ENCODE assay signal across 7 mouse cellular contexts in the genomic region with DNA sequence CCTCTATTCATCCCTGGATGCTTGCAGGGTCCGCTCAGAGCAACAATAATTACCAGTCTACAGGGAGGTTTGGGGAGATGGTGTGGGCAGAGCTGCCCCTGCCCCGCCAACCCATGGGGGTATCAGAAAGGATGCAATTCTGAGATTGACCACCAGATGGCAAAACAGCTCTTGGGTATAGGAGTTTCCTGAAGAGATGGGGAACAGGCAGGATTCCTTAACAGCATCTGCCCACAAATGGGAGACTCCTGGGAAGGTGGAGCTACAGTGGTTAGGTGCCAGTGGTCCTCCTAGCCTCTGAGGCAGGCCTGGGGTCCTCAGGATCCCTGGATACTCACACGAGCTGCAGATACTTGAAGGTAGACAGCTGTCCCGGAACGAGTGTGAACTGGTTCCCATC. TPM values are rescaled to one million over a fixed set of nuclear protein-coding genes. Genes with fewer than 3 reads are reported as not detected.
DNase-seq lines count a peak whose midpoint lies in the region; ATAC-seq and TF ChIP-seq lines count a peak whose summit lies in the region.

No protein-coding gene starts in this region.

- H3K9ac ChIP-seq in hindbrain, postnatal 0 days (replicated peaks; ENCODE audit: low read length) = no peak overlapping the region
- no peak overlapping the region for H3K9ac ChIP-seq in lung, postnatal 0 days (replicated peaks; ENCODE audit: low read depth)

- peak; percentile 65 for ATAC-seq in erythroblast, adult 5-6 weeks (replicated peaks; ENCODE audit: low FRiP score, poor library complexity, severe bottlenecking)
- peak; percentile 69 for ATAC-seq in hindbrain, postnatal 0 days
- ATAC-seq in lung, postnatal 0 days = peak; percentile 55

- 45% methylated on average over 5 of the region's 5 CpGs for WGBS in hindbrain, postnatal 0 days
- WGBS in lung, postnatal 0 days = 39% methylated on average over 5 of the region's 5 CpGs

- 0 out of 2 replicates have a peak, but pooled peaks cover 3% of the 10 kb centered on the region for H3K9me3 ChIP-seq in hindbrain, postnatal 0 days (ENCODE audit: low read length)
- H3K9me3 ChIP-seq in lung, postnatal 0 days (ENCODE audit: low read length) = no peaks in the 10 kb centered on the region

- DNase-seq in 3134 (ENCODE audit: extremely low read depth, insufficient read length, low spot score) (peak; percentile 34), 3T3-L1 (ENCODE audit: low read depth, low spot score) (peak; percentile 83)
- peak; percentile 74 for DNase-seq in brain, adult 2 months (ENCODE audit: low read depth, low spot score)
- DNase-seq in hindbrain, postnatal 0 days (ENCODE audit: low spot score) = peak; percentile 87
- DNase-seq in lung, postnatal 0 days (ENCODE audit: low spot score) = peak; percentile 53
- DNase-seq in retina, postnatal 7 days (ENCODE audit: low read depth, low spot score) = peak; percentile 59

- H3K4me3 ChIP-seq in hindbrain, postnatal 0 days (ENCODE audit: low read length) = no peak overlapping the region
- no peak overlapping the region for H3K4me3 ChIP-seq in lung, postnatal 0 days (ENCODE audit: low read depth, low read length)

- TF ChIP-seq EP300 in lung, postnatal 0 days (IDR thresholded peaks at IDR 0.05) = no peak

- TF ChIP-seq CTCF in hindbrain, postnatal 0 days (IDR thresholded peaks at IDR 0.05; ENCODE audit: low read depth) = peak; percentile 91
- TF ChIP-seq CTCF in lung, postnatal 0 days (IDR thresholded peaks at IDR 0.05) = peak; percentile 85

- H3K4me1 ChIP-seq in hindbrain, postnatal 0 days (ENCODE audit: insufficient read depth, low read length) = no peaks in the 10 kb centered on the region
- no peaks in the 10 kb centered on the region for H3K4me1 ChIP-seq in lung, postnatal 0 days (ENCODE audit: insufficient read depth, low read depth, low read length)

- no peak overlapping the region for H3K4me2 ChIP-seq in hindbrain, postnatal 0 days (ENCODE audit: low read depth, low read length)
- no peak overlapping the region for H3K4me2 ChIP-seq in lung, postnatal 0 days (replicated peaks; ENCODE audit: low read depth, low read length)

- H3K27me3 ChIP-seq in hindbrain, postnatal 0 days (ENCODE audit: insufficient read depth, low read length) = no peaks in the 10 kb centered on the region
- no peaks in the 10 kb centered on the region for H3K27me3 ChIP-seq in lung, postnatal 0 days (replicated peaks; ENCODE audit: insufficient read depth, low read length)

- no peak overlapping the region for H3K27ac ChIP-seq in hindbrain, postnatal 0 days
- no peak overlapping the region for H3K27ac ChIP-seq in lung, postnatal 0 days (ENCODE audit: low read length)

- H3K36me3 ChIP-seq in hindbrain, postnatal 0 days (ENCODE audit: insufficient read depth, low read length) = peaks cover 3% of the 10 kb centered on the region; the same call in 1 of the 2 replicates
- H3K36me3 ChIP-seq in lung, postnatal 0 days (ENCODE audit: insufficient read depth, low read length) = no peaks in the 10 kb centered on the region

RNA-seq across cellular contexts. Expression of gene Gm340, which starts 47.4 kb away (rescaled TPM):
- 20.7 and 20.9 TPM in 2 replicates for total RNA-seq in erythroblast, adult 5-6 weeks (2015; ENCODE audit: low replicate concordance)
- 48.6 and 48.8 TPM in 2 replicates for total RNA-seq in erythroblast, adult 5-6 weeks (2017; ENCODE audit: low replicate concordance)
- 5.7 and 6.4 TPM in 2 replicates for total RNA-seq in hindbrain, postnatal 0 days (2014; rRNA removed)
- 1.7 TPM in 2 replicates for polyA plus RNA-seq in hindbrain, postnatal 0 days (2015; fragmentation: Nextera tagmentation; extraction: Ambion mirVana)
- polyA plus RNA-seq in lung, postnatal 0 days (2015; fragmentation: Nextera tagmentation; extraction: Ambion mirVana) = 1.2 and 1.3 TPM in 2 replicates

Comparison
In these comparisons a context has a peak if more than half of its experiments do, and no peak if none do; other contexts are left out.
1. DNase-seq: peak in every context shown above with its lines; median percentile 87 in hindbrain, postnatal 0 days; 83 in 3T3-L1; 74 in brain, adult 2 months; 59 in retina, postnatal 7 days; 53 in lung, postnatal 0 days; 34 in 3134.